Mouse (Mus musculus): ENCODE data around the gene Nhsl2. TPM values are rescaled to one million over a fixed set of nuclear protein-coding genes. Genes with fewer than 3 reads are reported as not detected.

Nhsl2 gene
- polyA plus RNA-seq, 1 experiment from 2014 or later = 7.0 TPM

DNA sequence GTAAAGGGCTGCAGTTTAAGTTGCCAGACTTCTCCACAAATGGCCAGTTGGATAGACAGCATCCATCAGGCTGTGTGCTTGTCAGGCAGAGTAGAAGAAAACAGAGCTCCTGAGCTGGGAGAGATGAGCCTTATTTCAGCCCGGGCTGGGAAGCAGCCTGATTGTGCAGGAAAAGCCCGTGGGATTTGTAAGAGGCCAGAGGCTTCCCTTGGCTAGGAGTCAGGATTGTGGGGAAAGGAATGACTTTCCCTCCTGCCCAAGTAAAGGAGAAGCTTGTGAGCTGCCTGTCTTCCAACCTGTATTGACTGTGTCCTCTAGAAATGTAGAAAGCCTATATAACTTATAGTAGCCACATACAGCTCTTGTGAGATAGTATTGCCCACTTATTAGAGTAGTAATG, 27.0 kb downstream of the Nhsl2 start:
- H3K36me3 ChIP-seq (replicated peaks) = no peaks in the 10 kb centered on the region
- H3K27me3 ChIP-seq (replicated peaks) = peaks cover 12% of the 10 kb centered on the region
- no peak overlapping the region for H3K27ac ChIP-seq
- H3K9ac ChIP-seq = no peak overlapping the region
- 62% methylated on average over 2 of the region's 2 CpGs for WGBS
- no peak overlapping the region for H3K4me2 ChIP-seq
- H3K9me3 ChIP-seq = no peaks in the 10 kb centered on the region
- no peak for ATAC-seq (replicated peaks)
- H3K4me1 ChIP-seq = no peaks in the 10 kb centered on the region
- no peak overlapping the region for H3K4me3 ChIP-seq

DNA sequence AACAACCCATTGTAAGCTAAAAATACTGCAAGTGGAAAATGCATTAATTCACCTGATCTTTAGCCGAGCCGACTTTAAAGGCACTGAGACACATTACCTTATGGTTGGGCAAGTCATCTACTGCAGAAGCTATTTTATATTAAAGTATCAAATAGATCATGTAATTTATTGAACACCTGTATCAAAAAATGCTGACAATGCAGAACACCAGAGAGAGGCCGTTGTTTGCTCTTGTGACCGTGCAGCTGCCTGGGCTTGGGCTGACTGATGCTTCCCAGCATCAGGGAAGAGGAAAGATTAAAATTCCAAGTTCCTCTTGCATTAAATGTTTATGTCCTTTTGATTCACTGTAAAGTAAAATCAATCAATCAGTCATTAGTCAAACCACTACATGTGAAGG, 28.7 kb downstream of the Nhsl2 start:
- no peak overlapping the region for H3K27ac ChIP-seq
- no peaks in the 10 kb centered on the region for H3K4me1 ChIP-seq
- peaks cover 12% of the 10 kb centered on the region for H3K27me3 ChIP-seq (replicated peaks)
- ATAC-seq (replicated peaks) = no peak
- no peaks in the 10 kb centered on the region for H3K9me3 ChIP-seq
- H3K9ac ChIP-seq = no peak overlapping the region
- no peaks in the 10 kb centered on the region for H3K36me3 ChIP-seq (replicated peaks)
- WGBS = 89% methylated on average over 4 of the region's 4 CpGs
- H3K4me3 ChIP-seq = no peak overlapping the region
- H3K4me2 ChIP-seq = no peak overlapping the region

GRCm38 (mm10) chrX:101878546-101878945, 29.4 kb downstream of the Nhsl2 start:
- no peak overlapping the region for H3K27ac ChIP-seq
- no peak overlapping the region for H3K9ac ChIP-seq
- 80% methylated on average over 4 of the region's 4 CpGs for WGBS
- H3K4me1 ChIP-seq = no peaks in the 10 kb centered on the region
- H3K9me3 ChIP-seq = no peaks in the 10 kb centered on the region
- no peaks in the 10 kb centered on the region for H3K36me3 ChIP-seq (replicated peaks)
- H3K4me2 ChIP-seq = no peak overlapping the region
- no peak overlapping the region for H3K4me3 ChIP-seq
- peaks cover 9% of the 10 kb centered on the region for H3K27me3 ChIP-seq (replicated peaks)
- no peak for ATAC-seq (replicated peaks)

- no peak for ATAC-seq (replicated peaks)
- no peaks in the 10 kb centered on the region for H3K9me3 ChIP-seq
- no peak overlapping the region for H3K9ac ChIP-seq
- H3K4me2 ChIP-seq = no peak overlapping the region
- no peak overlapping the region for H3K27ac ChIP-seq
- H3K4me3 ChIP-seq = no peak overlapping the region
- WGBS = 61% methylated on average over 3 of the region's 3 CpGs
- H3K4me1 ChIP-seq = no peaks in the 10 kb centered on the region
- no peaks in the 10 kb centered on the region for H3K36me3 ChIP-seq (replicated peaks)
- H3K27me3 ChIP-seq (replicated peaks) = peaks cover 11% of the 10 kb centered on the region; the same call in 1 of the 2 replicates
Observed at GRCm38 (mm10) chrX:101882141-101882751, 33.1 kb downstream of the Nhsl2 start.

DNA sequence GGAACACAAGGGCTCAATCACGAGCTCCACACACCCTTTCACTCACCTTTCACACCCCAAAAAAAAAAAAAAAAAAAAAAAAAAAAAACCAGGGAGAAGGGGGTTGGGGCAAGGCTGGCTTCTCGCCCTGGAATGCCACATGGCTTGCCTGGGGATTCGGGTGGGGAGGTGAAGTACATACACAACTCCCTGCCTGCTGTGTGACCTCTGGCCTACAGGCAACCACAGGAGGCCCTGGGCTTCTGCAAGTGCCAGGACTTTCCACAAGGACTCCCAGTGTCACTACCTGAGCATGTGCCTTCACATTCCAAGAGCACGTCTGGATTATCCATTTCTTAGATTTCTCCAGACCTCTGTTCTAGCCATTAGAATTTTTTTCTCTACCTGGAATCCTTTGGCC, 40.2 kb downstream of the Nhsl2 start:
- Histone ChIP-seq H3K4me2 (no peak overlapping the region), H3K9me3 (no peaks in the 10 kb centered on the region), H3K27ac (no peak overlapping the region), H3K4me1 (no peaks in the 10 kb centered on the region), H3K27me3 (replicated peaks) (peaks cover 14% of the 10 kb centered on the region; the same call in 1 of the 2 replicates), H3K9ac (no peak overlapping the region), H3K4me3 (no peak overlapping the region), H3K36me3 (replicated peaks) (no peaks in the 10 kb centered on the region)
- ATAC-seq (replicated peaks) = no peak
- WGBS = 57% methylated on average over 4 of the region's 4 CpGs

- H3K9me3 ChIP-seq = no peaks in the 10 kb centered on the region
- no peak overlapping the region for H3K27ac ChIP-seq
- no peak overlapping the region for H3K9ac ChIP-seq
- peaks cover 11% of the 10 kb centered on the region; the same call in 1 of the 2 replicates for H3K27me3 ChIP-seq (replicated peaks)
- H3K4me2 ChIP-seq = no peak overlapping the region
- H3K4me3 ChIP-seq = no peak overlapping the region
- no peak for ATAC-seq (replicated peaks)
- H3K4me1 ChIP-seq = no peaks in the 10 kb centered on the region
- H3K36me3 ChIP-seq (replicated peaks) = no peaks in the 10 kb centered on the region
- 88% methylated on average over 4 of the region's 4 CpGs for WGBS
Observed at GRCm38 (mm10) chrX:101889813-101890469, 40.8 kb downstream of the Nhsl2 start.

GRCm38 (mm10) chrX:101893796-101894195, 44.6 kb downstream of the Nhsl2 start:
- Histone ChIP-seq H3K36me3 (replicated peaks) (no peaks in the 10 kb centered on the region), H3K9ac (no peak overlapping the region), H3K27me3 (replicated peaks) (peaks cover 4% of the 10 kb centered on the region), H3K4me2 (no peak overlapping the region), H3K4me1 (no peaks in the 10 kb centered on the region), H3K4me3 (no peak overlapping the region), H3K9me3 (no peaks in the 10 kb centered on the region), H3K27ac (no peak overlapping the region)
- no peak for ATAC-seq (replicated peaks)
- 82% methylated on average over 7 of the region's 7 CpGs for WGBS

DNA sequence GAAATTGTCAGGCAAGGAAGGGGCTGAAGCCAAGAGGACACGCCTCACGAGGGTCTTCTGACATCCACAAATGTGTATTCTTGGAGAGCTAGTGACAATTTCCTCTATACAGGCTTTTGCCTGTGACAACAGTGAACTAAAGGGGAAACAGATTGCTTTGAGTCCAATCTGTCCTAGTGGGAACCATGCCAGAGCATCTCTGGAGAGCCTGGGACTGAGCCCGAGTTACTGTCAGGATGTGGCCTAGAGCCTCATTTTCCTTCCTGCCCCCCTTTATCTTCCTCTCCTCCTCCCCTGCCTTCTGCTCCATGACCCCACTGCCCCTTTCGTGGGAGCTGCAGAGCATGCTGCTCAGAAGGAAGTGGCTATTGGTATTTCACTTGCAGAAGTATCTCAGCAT, 49.2 kb downstream of the Nhsl2 start:
- Histone ChIP-seq H3K9me3 (no peaks in the 10 kb centered on the region), H3K4me1 (no peaks in the 10 kb centered on the region), H3K4me3 (no peak overlapping the region), H3K27ac (no peak overlapping the region), H3K9ac (no peak overlapping the region), H3K36me3 (replicated peaks) (no peaks in the 10 kb centered on the region), H3K27me3 (replicated peaks) (peaks cover 7% of the 10 kb centered on the region), H3K4me2 (no peak overlapping the region)
- WGBS = 70% methylated on average over 4 of the region's 4 CpGs
- ATAC-seq (replicated peaks) = no peak

DNA sequence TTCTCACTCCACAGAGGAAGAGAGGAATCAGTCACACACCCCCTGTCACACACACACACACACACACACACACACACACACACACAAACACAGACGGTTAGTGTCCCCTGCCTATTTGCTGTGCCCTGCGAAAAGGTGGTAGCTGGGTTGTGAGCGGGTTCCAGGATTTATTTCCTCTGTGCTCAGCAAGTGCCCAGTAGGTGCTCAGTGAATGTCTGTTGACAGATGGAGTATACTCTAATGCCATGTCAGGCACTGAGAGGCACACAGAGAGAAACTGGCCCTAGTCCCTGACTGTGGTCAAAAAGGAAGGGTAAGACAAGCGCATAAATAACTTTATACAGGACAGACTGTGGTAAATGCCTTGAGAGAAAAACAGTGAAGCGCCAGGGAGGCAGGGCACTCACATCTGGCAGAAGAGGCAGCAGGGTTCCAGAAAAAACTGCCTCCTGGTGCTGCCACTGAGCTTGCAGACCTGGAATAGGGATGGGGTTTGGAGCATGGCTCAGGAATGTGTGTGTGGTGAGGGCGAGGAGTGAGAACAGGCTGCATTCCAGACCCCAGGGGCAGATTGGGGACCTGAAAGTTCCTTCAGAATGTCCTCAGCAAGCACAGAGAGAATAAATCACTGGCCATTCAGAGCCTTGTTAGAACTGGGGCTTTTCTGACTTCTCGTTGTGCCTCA, 52.8 kb downstream of the Nhsl2 start:
- Histone ChIP-seq H3K27me3 (replicated peaks) (peaks cover 3% of the 10 kb centered on the region), H3K36me3 (replicated peaks) (no peaks in the 10 kb centered on the region), H3K27ac (no peak overlapping the region), H3K4me1 (no peaks in the 10 kb centered on the region), H3K4me2 (no peak overlapping the region), H3K4me3 (no peak overlapping the region), H3K9me3 (no peaks in the 10 kb centered on the region), H3K9ac (no peak overlapping the region)
- ATAC-seq (replicated peaks) = no peak
- WGBS = 77% methylated on average over 7 of the region's 7 CpGs

DNA sequence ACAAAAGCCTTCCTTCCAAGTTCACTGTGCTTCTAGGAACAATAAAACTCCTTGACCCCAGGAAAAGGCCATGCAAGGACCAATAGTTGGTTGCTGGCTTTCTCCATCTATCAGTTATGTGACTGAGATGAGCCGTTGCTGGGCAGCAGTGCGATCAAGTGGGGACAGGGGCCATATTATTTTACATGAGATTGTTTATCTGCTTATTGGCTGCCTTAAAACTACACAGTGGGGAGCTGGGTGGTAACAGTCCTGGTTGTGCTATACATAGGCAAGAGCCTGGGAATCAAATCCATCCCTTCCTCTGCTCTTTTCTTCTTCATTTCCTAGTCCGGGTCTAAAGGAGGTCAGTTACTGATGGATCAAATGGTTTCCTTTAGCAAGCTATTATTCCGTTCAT, 53.4 kb downstream of the Nhsl2 start:
- H3K4me2 ChIP-seq = no peak overlapping the region

DNA sequence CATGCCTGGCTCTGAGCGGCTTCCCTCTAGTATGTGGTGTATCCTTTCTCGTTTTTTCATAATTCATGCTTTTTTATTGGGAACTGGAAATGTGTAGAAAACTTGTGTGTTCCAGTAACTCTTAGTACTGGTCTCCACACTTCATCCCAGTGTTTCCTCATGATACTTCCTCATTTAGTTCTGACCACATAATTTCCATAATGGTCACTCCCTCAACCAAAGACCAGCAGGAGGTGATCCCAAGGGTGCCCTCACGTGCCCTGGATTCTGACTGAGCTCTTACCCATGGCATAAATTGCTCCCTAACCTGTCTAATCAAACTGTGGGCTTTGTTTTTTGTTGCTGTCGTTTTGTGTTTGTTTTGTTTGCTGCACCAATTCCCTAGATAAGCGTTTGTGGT, 58.1 kb downstream of the Nhsl2 start:
- Histone ChIP-seq H3K27ac (no peak overlapping the region), H3K9me3 (no peaks in the 10 kb centered on the region), H3K27me3 (replicated peaks) (peaks cover 8% of the 10 kb centered on the region), H3K9ac (no peak overlapping the region), H3K4me3 (no peak overlapping the region), H3K36me3 (replicated peaks) (no peaks in the 10 kb centered on the region), H3K4me1 (no peaks in the 10 kb centered on the region), H3K4me2 (no peak overlapping the region)
- no peak for ATAC-seq (replicated peaks)
- 67% methylated on average over 5 of the region's 5 CpGs for WGBS

More for the DNA sequence above, 53.4 kb downstream of the Nhsl2 start:
- peaks cover 3% of the 10 kb centered on the region for H3K27me3 ChIP-seq (replicated peaks)
- no peaks in the 10 kb centered on the region for H3K9me3 ChIP-seq
- ATAC-seq (replicated peaks) = no peak
- no peak overlapping the region for H3K9ac ChIP-seq
- WGBS = 88% methylated on average over 4 of the region's 4 CpGs
- H3K4me3 ChIP-seq = no peak overlapping the region
- H3K36me3 ChIP-seq (replicated peaks) = no peaks in the 10 kb centered on the region
- H3K4me1 ChIP-seq = no peaks in the 10 kb centered on the region
- H3K27ac ChIP-seq = no peak overlapping the region

- no peak overlapping the region for H3K27ac ChIP-seq
- 73% methylated on average over 2 of the region's 2 CpGs for whole genome bisulfite sequencing
- peak; percentile 58; the same call in 1 of the 2 replicates for ATAC-seq (replicated peaks)
- H3K4me2 ChIP-seq = no peak overlapping the region
- H3K9ac ChIP-seq = no peak overlapping the region
- H3K36me3 ChIP-seq (replicated peaks) = no peaks in the 10 kb centered on the region
- no peaks in the 10 kb centered on the region for H3K4me1 ChIP-seq
- H3K4me3 ChIP-seq = no peak overlapping the region
- H3K9me3 ChIP-seq = no peaks in the 10 kb centered on the region
- peaks cover 10% of the 10 kb centered on the region; the same call in 1 of the 2 replicates for H3K27me3 ChIP-seq (replicated peaks)
Observed at GRCm38 (mm10) chrX:101929131-101929530, 79.9 kb downstream of the Nhsl2 start.
